Mouse (Mus musculus) limb, embryonic 11.5 days (tissue): ENCODE data around the gene Rho. TPM values are rescaled to one million over a fixed set of nuclear protein-coding genes. Genes with fewer than 3 reads are reported as not detected.
A peak's percentile ranks its signal among the peaks of the same experiment; 100 is the strongest.

ENCODE experiments used
- ATAC-seq: fragments of 200-750 bp; cut with Nextera tagmentation; 2 replicates; pipeline ENCODE4 v1.8.0; 2017; ENCODE audit warnings: low read depth; ENCODE audit not compliant: insufficient number of reproducible peaks, low FRiP score, low TSS enrichment
- DNase-seq: peaks from one replicate; pipeline ENCODE4 v3.0.0-alpha.2; 2015; ENCODE audit warnings: low spot score
- H3K27ac ChIP-seq: fragments of 300-500 bp; sonication (generic); replicated peaks from 2 replicates; pipeline ENCODE4 v1.5.1; 2014; ENCODE audit warnings: low read depth, mild to moderate bottlenecking, low read length
- H3K27me3 ChIP-seq: fragments of 300-500 bp; sonication (generic); 2 replicates; pipeline ENCODE4 v1.6.1; 2014; ENCODE audit warnings: mild to moderate bottlenecking, low read length, mixed read lengths; ENCODE audit not compliant: control insufficient read depth, insufficient read depth
- H3K36me3 ChIP-seq: fragments of 300-500 bp; sonication (generic); 2 replicates; pipeline ENCODE4 v1.6.1; 2014; ENCODE audit warnings: mild to moderate bottlenecking, low read length, moderate library complexity, mixed read lengths; ENCODE audit not compliant: control insufficient read depth, insufficient read depth
- H3K4me1 ChIP-seq: fragments of 300-500 bp; sonication (generic); 2 replicates; pipeline ENCODE4 v1.6.1; 2014; ENCODE audit warnings: low read length, mixed read lengths; ENCODE audit not compliant: control insufficient read depth, insufficient read depth
- H3K4me2 ChIP-seq: fragments of 300-500 bp; sonication (generic); 2 replicates; pipeline ENCODE4 v1.6.1; 2014; ENCODE audit warnings: low read depth, mild to moderate bottlenecking, moderate library complexity; ENCODE audit not compliant: severe bottlenecking
- H3K4me3 ChIP-seq: fragments of 300-500 bp; sonication (generic); 2 replicates; pipeline ENCODE4 v1.5.1; 2014; ENCODE audit warnings: low read depth, low read length
- H3K9ac ChIP-seq: fragments of 300-500 bp; sonication (generic); 2 replicates; pipeline ENCODE4 v1.6.1; 2014; ENCODE audit warnings: mild to moderate bottlenecking, low read length
- H3K9me3 ChIP-seq: fragments of 300-500 bp; sonication (generic); 2 replicates; pipeline ENCODE4 v1.6.1; 2016; ENCODE audit warnings: low read length; ENCODE audit not compliant: control insufficient read depth
- WGBS: fragments of 180-500 bp; shearing (Covaris S2); extraction: QIAGEN DNeasy Blood & Tissue Kit; methylation state at CpG from one replicate; pipeline ENCODE4 v1.1.7; 2014; 5-methylcytosine and 5-hydroxymethylcytosine counted together
- polyA plus RNA-seq: library from polyadenylated mRNA; unstranded; fragments of >200 nt; fragmentation: Nextera tagmentation; extraction: Ambion mirVana; gene quantifications from 2 replicates; pipeline ENCODE4 v1.2.1, GENCODE M21; 2014

The Rho gene
- polyA plus RNA-seq, 1 experiment from 2014 or later = 0.03 TPM

GRCm38 (mm10) chr6:115954506-115955074 lies 23.0 kb downstream of the Rho start:
- Histone ChIP-seq H3K27me3 (no peaks in the 10 kb centered on the region), H3K4me2 (no peak overlapping the region), H3K4me3 (no peak overlapping the region), H3K27ac (no peak overlapping the region), H3K4me1 (peaks cover 26% of the 10 kb centered on the region), H3K9me3 (no peaks in the 10 kb centered on the region), H3K9ac (no peak overlapping the region), H3K36me3 (no peaks in the 10 kb centered on the region; the same call in 1 of the 2 replicates)
- DNase-seq = no peak
- ATAC-seq = no peak
- WGBS = 88% methylated on average over 9 of the region's 9 CpGs

DNA sequence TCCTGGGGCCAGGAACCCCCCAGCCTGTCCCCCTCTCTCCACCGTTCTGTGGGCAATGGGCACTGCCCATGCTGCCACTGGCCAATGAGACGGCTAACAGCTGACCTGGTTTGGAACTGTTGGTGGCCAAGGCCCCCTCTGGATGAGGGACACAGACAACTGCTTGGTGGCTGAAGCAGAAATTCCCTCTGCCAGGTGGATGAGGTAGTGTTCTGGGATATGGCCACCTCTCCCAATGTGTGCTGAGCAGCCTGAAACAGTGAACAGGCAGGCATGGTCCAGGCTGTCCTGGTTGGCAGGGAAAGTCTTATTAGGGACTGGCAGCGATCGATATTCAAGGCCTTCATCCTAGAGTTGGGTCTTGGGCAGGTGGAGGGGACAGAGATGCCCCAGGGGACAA lies 23.6 kb downstream of the Rho start:
- Histone ChIP-seq H3K9ac (no peak overlapping the region), H3K4me1 (peaks cover 24% of the 10 kb centered on the region)
- no peak for ATAC-seq

DNA sequence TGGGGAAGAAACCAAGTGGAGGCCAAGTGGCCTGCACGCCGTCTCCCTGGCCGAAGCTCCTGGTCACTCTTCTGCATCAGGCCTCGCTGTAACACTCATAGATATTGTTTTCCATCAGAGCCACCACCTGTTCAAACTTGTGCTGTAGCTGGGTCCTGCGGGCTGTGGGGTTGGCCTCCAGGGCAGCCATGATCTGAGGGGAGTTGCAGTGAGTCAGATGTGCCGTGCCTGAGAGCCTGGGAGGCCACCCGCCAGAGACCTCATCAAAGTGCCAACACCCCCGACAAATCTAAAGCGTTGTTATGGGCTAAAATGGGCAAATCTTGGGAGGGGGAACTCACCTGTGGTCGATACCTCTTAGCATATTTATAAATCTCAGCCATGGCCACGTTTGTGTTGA lies 24.1 kb downstream of the Rho start:
- no peak overlapping the region for H3K9ac ChIP-seq
- ATAC-seq = no peak
- H3K4me3 ChIP-seq = no peak overlapping the region
- 72% methylated on average over 11 of the region's 11 CpGs for WGBS
- no peaks in the 10 kb centered on the region for H3K9me3 ChIP-seq
- H3K4me2 ChIP-seq = no peak overlapping the region
- no peaks in the 10 kb centered on the region for H3K27me3 ChIP-seq
- H3K27ac ChIP-seq = no peak overlapping the region
- no peak for DNase-seq
- H3K4me1 ChIP-seq = peaks cover 23% of the 10 kb centered on the region
- no peaks in the 10 kb centered on the region; the same call in 1 of the 2 replicates for H3K36me3 ChIP-seq

More for the DNA sequence above, 23.6 kb downstream of the Rho start:
- H3K4me2 ChIP-seq = no peak overlapping the region
- no peak for DNase-seq
- no peaks in the 10 kb centered on the region for H3K9me3 ChIP-seq
- H3K4me3 ChIP-seq = no peak overlapping the region
- no peaks in the 10 kb centered on the region; the same call in 1 of the 2 replicates for H3K36me3 ChIP-seq
- no peak overlapping the region for H3K27ac ChIP-seq
- WGBS = 91% methylated on average over 4 of the region's 4 CpGs
- no peaks in the 10 kb centered on the region for H3K27me3 ChIP-seq

DNA sequence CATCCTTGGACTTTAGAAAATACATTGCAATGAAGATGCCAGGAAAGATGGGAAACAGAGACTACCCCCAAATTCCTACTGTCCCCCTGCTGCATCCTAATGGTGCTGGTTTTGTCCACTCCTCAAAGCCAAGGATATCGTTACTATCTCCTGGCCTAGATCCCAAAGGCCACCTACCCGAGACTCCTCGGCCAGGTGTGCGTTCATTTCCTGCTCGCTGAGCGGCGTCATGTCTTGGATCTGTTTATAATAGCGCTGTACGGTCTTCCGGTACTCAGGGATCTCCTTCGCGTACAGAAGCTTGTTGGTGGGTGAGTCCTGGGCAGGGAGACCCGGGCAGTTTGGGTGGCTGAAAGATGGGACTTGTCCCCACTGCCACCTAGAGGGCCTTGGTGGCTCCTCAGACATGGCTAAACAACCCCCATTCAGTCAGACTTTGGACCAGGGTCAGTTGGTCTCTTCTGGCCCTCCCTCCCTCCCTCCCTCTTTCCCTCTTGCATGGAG lies 24.9 kb downstream of the Rho start:
- ATAC-seq = no peak
- H3K27ac ChIP-seq = no peak overlapping the region

GRCm38 (mm10) chr6:115956922-115957601 lies 25.5 kb downstream of the Rho start:
- Histone ChIP-seq H3K36me3 (no peaks in the 10 kb centered on the region), H3K9ac (no peak overlapping the region), H3K4me3 (no peak overlapping the region), H3K27ac (no peak overlapping the region), H3K4me1 (peaks cover 23% of the 10 kb centered on the region), H3K9me3 (no peaks in the 10 kb centered on the region), H3K4me2 (no peak overlapping the region; the same call in 1 of the 2 replicates), H3K27me3 (no peaks in the 10 kb centered on the region)
- 31% methylated on average over 16 of the region's 16 CpGs for WGBS
- DNase-seq = peak; percentile 43
- ATAC-seq = no peak

More for the DNA sequence above, 24.9 kb downstream of the Rho start:
- no peak overlapping the region for H3K4me2 ChIP-seq
- H3K4me3 ChIP-seq = no peak overlapping the region
- peaks cover 23% of the 10 kb centered on the region for H3K4me1 ChIP-seq
- H3K36me3 ChIP-seq = no peaks in the 10 kb centered on the region; the same call in 1 of the 2 replicates
- no peaks in the 10 kb centered on the region for H3K27me3 ChIP-seq
- WGBS = 83% methylated on average over 13 of the region's 13 CpGs
- DNase-seq = no peak
- no peaks in the 10 kb centered on the region for H3K9me3 ChIP-seq
- H3K9ac ChIP-seq = no peak overlapping the region

GRCm38 (mm10) chr6:115957681-115958080 lies 26.1 kb downstream of the Rho start:
- Histone ChIP-seq H3K9ac (no peak overlapping the region), H3K4me1 (peaks cover 23% of the 10 kb centered on the region), H3K4me3 (no peak overlapping the region), H3K27ac (no peak overlapping the region; the same call in 1 of the 2 replicates), H3K27me3 (no peaks in the 10 kb centered on the region), H3K36me3 (no peaks in the 10 kb centered on the region), H3K9me3 (no peaks in the 10 kb centered on the region), H3K4me2 (peak overlapping the region; percentile 21; the same call in 1 of the 2 replicates)
- peak; percentile 39 for DNase-seq
- ATAC-seq = peak; percentile 11; the same call in 1 of the 2 replicates
- 24% methylated on average over 6 of the region's 6 CpGs for WGBS

GRCm38 (mm10) chr6:115958445-115958844 lies 26.9 kb downstream of the Rho start:
- H3K9ac ChIP-seq = no peak overlapping the region
- no peak overlapping the region for H3K4me2 ChIP-seq
- H3K4me3 ChIP-seq = no peak overlapping the region
- H3K9me3 ChIP-seq = no peaks in the 10 kb centered on the region
- DNase-seq (no peak), ATAC-seq (no peak)
- H3K4me1 ChIP-seq = peaks cover 23% of the 10 kb centered on the region
- H3K36me3 ChIP-seq = no peaks in the 10 kb centered on the region
- H3K27ac ChIP-seq = no peak overlapping the region
- WGBS = 92% methylated on average over 9 of the region's 9 CpGs
- H3K27me3 ChIP-seq = no peaks in the 10 kb centered on the region

- DNase-seq (no peak), ATAC-seq (no peak)
- Histone ChIP-seq H3K4me1 (peaks cover 23% of the 10 kb centered on the region), H3K9ac (no peak overlapping the region), H3K27me3 (no peaks in the 10 kb centered on the region), H3K4me3 (no peak overlapping the region), H3K27ac (no peak overlapping the region), H3K4me2 (no peak overlapping the region), H3K36me3 (no peaks in the 10 kb centered on the region), H3K9me3 (no peaks in the 10 kb centered on the region)
- 81% methylated on average over 7 of the region's 7 CpGs for WGBS
Measured at GRCm38 (mm10) chr6:115959151-115959691, 27.7 kb downstream of the Rho start.
